Comparison of ENCODE assay signal across 8 mouse cellular contexts in the genomic region with DNA sequence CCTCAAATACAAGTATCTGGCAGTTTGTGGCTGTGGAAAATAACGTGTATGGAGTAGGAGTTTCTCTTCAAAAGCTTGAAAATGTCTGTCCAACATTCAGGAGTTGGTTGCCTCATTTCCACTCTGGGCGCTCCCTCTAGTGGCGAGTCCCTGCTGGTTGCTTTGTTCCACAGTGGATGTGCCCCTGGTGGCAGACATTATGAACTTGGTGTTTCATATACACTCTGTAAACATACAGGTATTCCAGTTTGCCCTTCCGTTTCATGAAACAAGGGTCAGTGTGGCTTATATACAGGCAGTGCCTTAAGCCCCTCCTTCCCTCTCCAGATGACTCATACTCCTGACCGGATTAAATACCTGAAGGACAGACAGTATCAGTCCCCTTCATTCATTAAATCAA. TPM values are rescaled to one million over a fixed set of nuclear protein-coding genes. Genes with fewer than 3 reads are reported as not detected.
DNase-seq lines count a peak whose midpoint lies in the region; ATAC-seq and TF ChIP-seq lines count a peak whose summit lies in the region.

No protein-coding gene starts in this region.

- H3K36me3 ChIP-seq in ES-E14 (ENCODE audit: control insufficient read depth, insufficient read depth, low read length, poor library complexity, severe bottlenecking) = peaks cover 14% of the 10 kb centered on the region
- H3K36me3 ChIP-seq in forebrain, embryonic 14.5 days (ENCODE audit: control insufficient read depth, insufficient read depth, low read length) = no peaks in the 10 kb centered on the region
- no peaks in the 10 kb centered on the region for H3K36me3 ChIP-seq in hindbrain, embryonic 11.5 days (ENCODE audit: control insufficient read depth, insufficient read depth, low read length)
- peaks cover 3% of the 10 kb centered on the region; the same call in 1 of the 2 replicates for H3K36me3 ChIP-seq in lung, embryonic 15.5 days

- no peaks in the 10 kb centered on the region for H3K4me1 ChIP-seq in ES-E14 (ENCODE audit: control insufficient read depth in 2 of 2, insufficient read depth in 2 of 2, low read length in 2 of 2, poor library complexity in 1 of 2)
- no peaks in the 10 kb centered on the region for H3K4me1 ChIP-seq in forebrain, embryonic 14.5 days (ENCODE audit: control insufficient read depth, insufficient read depth, low read length)
- H3K4me1 ChIP-seq in hindbrain, embryonic 11.5 days (replicated peaks; ENCODE audit: control insufficient read depth, insufficient read depth, low read length) = no peaks in the 10 kb centered on the region
- H3K4me1 ChIP-seq in lung, embryonic 15.5 days = no peaks in the 10 kb centered on the region

- ATAC-seq in forebrain, embryonic 14.5 days = peak; percentile 82
- no peak for ATAC-seq in hindbrain, embryonic 11.5 days (ENCODE audit: low FRiP score)
- ATAC-seq in lung, embryonic 15.5 days (ENCODE audit: borderline replicate concordance, extremely low read depth, low FRiP score, low TSS enrichment) = peak; percentile 60; the same call in 1 of the 2 replicates

- no peak overlapping the region for H3K4me3 ChIP-seq in ES-E14 (ENCODE audit: insufficient read depth in 1 of 2, low read depth in 1 of 2, low read length in 2 of 2, poor library complexity in 1 of 2, severe bottlenecking in 1 of 2)
- no peak overlapping the region for H3K4me3 ChIP-seq in forebrain, embryonic 14.5 days (ENCODE audit: low read depth, low read length)
- H3K4me3 ChIP-seq in hindbrain, embryonic 11.5 days (ENCODE audit: low read depth, low read length) = no peak overlapping the region
- no peak overlapping the region for H3K4me3 ChIP-seq in lung, embryonic 15.5 days

- no peaks in the 10 kb centered on the region for H3K9me3 ChIP-seq in ES-E14 (ENCODE audit: control insufficient read depth, insufficient read depth, low read depth, low read length)
- H3K9me3 ChIP-seq in forebrain, embryonic 14.5 days (replicated peaks; ENCODE audit: control insufficient read depth, low read length) = no peaks in the 10 kb centered on the region
- no peaks in the 10 kb centered on the region for H3K9me3 ChIP-seq in hindbrain, embryonic 11.5 days (ENCODE audit: control insufficient read depth, low read length)
- H3K9me3 ChIP-seq in lung, embryonic 15.5 days = no peaks in the 10 kb centered on the region

- no peak overlapping the region for H3K4me2 ChIP-seq in forebrain, embryonic 14.5 days (ENCODE audit: low read length)
- no peak overlapping the region for H3K4me2 ChIP-seq in hindbrain, embryonic 11.5 days (replicated peaks; ENCODE audit: low read depth, low read length)
- no peak overlapping the region for H3K4me2 ChIP-seq in lung, embryonic 15.5 days

- H3K27me3 ChIP-seq in forebrain, embryonic 14.5 days (replicated peaks; ENCODE audit: control insufficient read depth, insufficient read depth, low read length) = no peaks in the 10 kb centered on the region
- no peaks in the 10 kb centered on the region for H3K27me3 ChIP-seq in hindbrain, embryonic 11.5 days (ENCODE audit: control insufficient read depth, insufficient read depth, low read length)
- H3K27me3 ChIP-seq in lung, embryonic 15.5 days = no peaks in the 10 kb centered on the region

- in situ Hi-C loops in ES-E14 (cut with MboI; ENCODE audit: low sequenced_read_pairs in 2 of 2, unreplicated experiment in 2 of 2) = no loop called here

- no peak overlapping the region for H3K27ac ChIP-seq in ES-E14 (ENCODE audit: insufficient read depth, low read depth, low read length, poor library complexity, severe bottlenecking)
- no peak overlapping the region for H3K27ac ChIP-seq in forebrain, embryonic 14.5 days (ENCODE audit: low read depth, low read length)
- H3K27ac ChIP-seq in hindbrain, embryonic 11.5 days (ENCODE audit: low read depth, low read length) = no peak overlapping the region
- H3K27ac ChIP-seq in lung, embryonic 15.5 days = no peak overlapping the region

- DNase-seq in ES-E14 (ENCODE audit: low read depth, low spot score) = peak; percentile 79
- DNase-seq in c-Kit-positive CD71-positive TER-119-negative erythroid progenitor cells, embryonic 14.5 days (ENCODE audit: low read depth) = peak; percentile 71
- peak; percentile 93 for DNase-seq in forebrain, embryonic 14.5 days (ENCODE audit: low spot score)
- DNase-seq in hindbrain, embryonic 11.5 days (ENCODE audit: low spot score) = peak; percentile 89
- DNase-seq in layer of hippocampus, adult 9-11 months = peak; percentile 82
- peak; percentile 67 for DNase-seq in ovary, adult 18-20 months (ENCODE audit: low spot score)
- peak; percentile 54 to 64 for DNase-seq in thymus, adult 18-20 months

- WGBS in forebrain, embryonic 14.5 days = 36% methylated on average over 5 of the region's 5 CpGs
- WGBS in hindbrain, embryonic 11.5 days = 51% methylated on average over 5 of the region's 5 CpGs
- WGBS in lung, embryonic 15.5 days = 23% methylated on average over 5 of the region's 5 CpGs

- H3K9ac ChIP-seq in ES-E14 (ENCODE audit: insufficient read depth, low read depth, low read length, poor library complexity, severe bottlenecking) = no peak overlapping the region
- no peak overlapping the region for H3K9ac ChIP-seq in forebrain, embryonic 14.5 days (ENCODE audit: low read length)
- no peak overlapping the region for H3K9ac ChIP-seq in hindbrain, embryonic 11.5 days (ENCODE audit: low read depth, low read length)
- H3K9ac ChIP-seq in lung, embryonic 15.5 days = no peak overlapping the region

TF ChIP-seq in ES-E14, 5 proteins besides CTCF, POLR2A, EP300 and RAD21:
- TF ChIP-seq HCFC1 (IDR thresholded peaks at IDR 0.05; ENCODE audit: borderline replicate concordance, insufficient read depth, low read length) = 0 out of 2 replicates have a peak, but pooled peaks have one; percentile 50
- TF ChIP-seq ZC3H11A (IDR thresholded peaks at IDR 0.05; ENCODE audit: borderline replicate concordance, low read depth, low read length) = peak; percentile 52; the same call in 1 of the 2 replicates
- TF ChIP-seq MAFK (IDR thresholded peaks at IDR 0.05; ENCODE audit: insufficient read depth, low read depth, low read length) = no peak
- no peak for TF ChIP-seq CHD2 (IDR thresholded peaks at IDR 0.05; ENCODE audit: low read depth, low read length)
- 0 out of 2 replicates have a peak, but pooled peaks have one; percentile 44 for TF ChIP-seq ZNF384 (IDR thresholded peaks at IDR 0.05; ENCODE audit: low read depth, low read length)
TF ChIP-seq in ES-E14: peak in this region for 3.

RNA-seq across cellular contexts. Expression of a gene that starts 28.5 kb away (rescaled TPM):
- total RNA-seq in ES-E14 (2012; rRNA removed) = 16.6 and 24.1 TPM in 2 replicates
- 131 and 153 TPM in 2 replicates for polyA plus RNA-seq in forebrain, embryonic 14.5 days (2014; fragmentation: Nextera tagmentation; extraction: Ambion mirVana)
- polyA plus RNA-seq in hindbrain, embryonic 11.5 days (2014; fragmentation: Nextera tagmentation; extraction: Ambion mirVana) = 98.8 and 101 TPM in 2 replicates
- polyA plus RNA-seq in lung, embryonic 15.5 days (2015; fragmentation: Nextera tagmentation; extraction: Ambion mirVana) = 65.7 and 68.9 TPM in 2 replicates

RNA-seq across cellular contexts. Expression of a gene that starts 45.9 kb away (rescaled TPM):
- total RNA-seq in ES-E14 (2012; rRNA removed) = 15.4 and 16.1 TPM in 2 replicates
- 21.7 and 26.8 TPM in 2 replicates for polyA plus RNA-seq in forebrain, embryonic 14.5 days (2014; fragmentation: Nextera tagmentation; extraction: Ambion mirVana)
- 41.1 and 45.6 TPM in 2 replicates for polyA plus RNA-seq in hindbrain, embryonic 11.5 days (2014; fragmentation: Nextera tagmentation; extraction: Ambion mirVana)
- polyA plus RNA-seq in lung, embryonic 15.5 days (2015; fragmentation: Nextera tagmentation; extraction: Ambion mirVana) = 46.9 and 50.3 TPM in 2 replicates

RNA-seq across cellular contexts. Expression of a gene that starts 54.0 kb away (rescaled TPM):
- total RNA-seq in ES-E14 (2012; rRNA removed) = 37.8 and 39.1 TPM in 2 replicates
- 34.2 and 41.4 TPM in 2 replicates for polyA plus RNA-seq in forebrain, embryonic 14.5 days (2014; fragmentation: Nextera tagmentation; extraction: Ambion mirVana)
- 40.8 and 42.2 TPM in 2 replicates for polyA plus RNA-seq in hindbrain, embryonic 11.5 days (2014; fragmentation: Nextera tagmentation; extraction: Ambion mirVana)
- polyA plus RNA-seq in lung, embryonic 15.5 days (2015; fragmentation: Nextera tagmentation; extraction: Ambion mirVana) = 36.1 and 40.1 TPM in 2 replicates

RNA-seq across cellular contexts. Expression of a gene that starts 54.1 kb away (rescaled TPM):
- total RNA-seq in ES-E14 (2012; rRNA removed) = 169 and 189 TPM in 2 replicates
- polyA plus RNA-seq in forebrain, embryonic 14.5 days (2014; fragmentation: Nextera tagmentation; extraction: Ambion mirVana) = 97.0 and 106 TPM in 2 replicates
- 97.2 and 98.6 TPM in 2 replicates for polyA plus RNA-seq in hindbrain, embryonic 11.5 days (2014; fragmentation: Nextera tagmentation; extraction: Ambion mirVana)
- 79.9 and 81.0 TPM in 2 replicates for polyA plus RNA-seq in lung, embryonic 15.5 days (2015; fragmentation: Nextera tagmentation; extraction: Ambion mirVana)
